Mouse (Mus musculus) liver, embryonic 16.5 days (tissue): ENCODE results near the gene Cic. TPM values are rescaled to one million over a fixed set of nuclear protein-coding genes. Genes with fewer than 3 reads are reported as not detected.

Source experiments
- ATAC-seq: fragments of 200-750 bp; cut with Nextera tagmentation; 2 replicates; pipeline ENCODE4 v1.8.0; 2017; ENCODE audit warnings: low read depth, mild to moderate bottlenecking, moderate number of reproducible peaks, moderate library complexity
- H3K27ac ChIP-seq: fragments of 300-500 bp; sonication (generic); 2 replicates; pipeline ENCODE4 v1.5.1; 2014; ENCODE audit warnings: mild to moderate bottlenecking, low read length
- H3K27me3 ChIP-seq: fragments of 300-500 bp; sonication (generic); 2 replicates; pipeline ENCODE4 v1.6.1; 2014; ENCODE audit warnings: low read depth, low read length, mixed read lengths; ENCODE audit not compliant: control insufficient read depth, insufficient read depth
- H3K36me3 ChIP-seq: fragments of 300-500 bp; sonication (generic); 2 replicates; pipeline ENCODE4 v1.6.1; 2014; ENCODE audit warnings: mild to moderate bottlenecking; ENCODE audit not compliant: control insufficient read depth, insufficient read depth
- H3K4me1 ChIP-seq: fragments of 300-500 bp; sonication (generic); 2 replicates; pipeline ENCODE4 v1.6.1; 2014; ENCODE audit warnings: low read depth, low read length, mixed read lengths; ENCODE audit not compliant: control insufficient read depth
- H3K4me2 ChIP-seq: fragments of 300-500 bp; sonication (generic); 2 replicates; pipeline ENCODE4 v1.6.1; 2014; ENCODE audit warnings: low read depth, low read length, mixed read lengths
- H3K4me3 ChIP-seq: fragments of 300-500 bp; sonication (generic); 2 replicates; pipeline ENCODE4 v1.5.1; 2014; ENCODE audit warnings: low read depth, mild to moderate bottlenecking, low read length
- H3K9ac ChIP-seq: fragments of 300-500 bp; sonication (generic); 2 replicates; pipeline ENCODE4 v1.6.1; 2014; ENCODE audit warnings: low read depth, low read length
- H3K9me3 ChIP-seq: fragments of 300-500 bp; sonication (generic); replicated peaks from 2 replicates; pipeline ENCODE4 v1.6.1; 2016; ENCODE audit warnings: low read length; ENCODE audit not compliant: control insufficient read depth
- WGBS: fragments of 180-500 bp; shearing (Covaris S2); extraction: QIAGEN DNeasy Blood & Tissue Kit; methylation state at CpG from one replicate; pipeline ENCODE4 v1.1.7; 2014; ENCODE audit not compliant: insufficient replicate concordance; 5-methylcytosine and 5-hydroxymethylcytosine counted together
- microRNA-seq: library from miRNA; unstranded; fragments of <30 nt; microRNA quantifications from one replicate; pipeline ENCODE4, GENCODE M21; 2016
- polyA plus RNA-seq: library from polyadenylated mRNA; unstranded; fragments of >200 nt; fragmentation: Nextera tagmentation; extraction: Ambion mirVana; gene quantifications from 2 replicates; pipeline ENCODE4 v1.2.1, GENCODE M21; 2015

Cic gene
- polyA plus RNA-seq, 1 experiment from 2014 or later = 9.5 TPM

DNA sequence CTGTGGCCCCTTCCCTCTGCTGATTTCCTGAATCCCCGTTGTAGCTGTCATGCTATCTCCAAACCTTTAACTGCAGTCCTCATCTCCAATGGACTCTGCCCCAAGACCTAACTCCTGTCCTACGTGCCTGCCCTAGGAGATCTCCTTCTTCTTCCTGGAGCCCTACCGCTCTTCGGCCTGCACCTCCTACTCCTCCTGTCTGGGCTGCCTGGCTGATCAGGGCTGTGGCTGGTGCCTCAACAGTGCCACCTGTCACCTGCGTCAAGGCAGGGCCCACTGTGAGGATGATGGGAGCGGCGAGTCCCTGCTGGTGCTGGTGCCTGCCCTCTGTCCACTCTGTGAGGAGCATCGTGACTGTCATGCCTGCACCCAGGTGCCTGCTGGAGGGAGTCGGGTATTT lies 71.8 kb downstream of the Cic start:
- 74% methylated on average over 9 of the region's 9 CpGs for WGBS
- ATAC-seq = no peak
- no peaks in the 10 kb centered on the region for H3K4me1 ChIP-seq
- H3K36me3 ChIP-seq = no peaks in the 10 kb centered on the region
- no peak overlapping the region for H3K4me3 ChIP-seq
- no peak overlapping the region for H3K4me2 ChIP-seq
- no peaks in the 10 kb centered on the region for H3K27me3 ChIP-seq
- H3K9ac ChIP-seq = no peak overlapping the region
- no peak overlapping the region for H3K27ac ChIP-seq
- no peaks in the 10 kb centered on the region for H3K9me3 ChIP-seq

DNA sequence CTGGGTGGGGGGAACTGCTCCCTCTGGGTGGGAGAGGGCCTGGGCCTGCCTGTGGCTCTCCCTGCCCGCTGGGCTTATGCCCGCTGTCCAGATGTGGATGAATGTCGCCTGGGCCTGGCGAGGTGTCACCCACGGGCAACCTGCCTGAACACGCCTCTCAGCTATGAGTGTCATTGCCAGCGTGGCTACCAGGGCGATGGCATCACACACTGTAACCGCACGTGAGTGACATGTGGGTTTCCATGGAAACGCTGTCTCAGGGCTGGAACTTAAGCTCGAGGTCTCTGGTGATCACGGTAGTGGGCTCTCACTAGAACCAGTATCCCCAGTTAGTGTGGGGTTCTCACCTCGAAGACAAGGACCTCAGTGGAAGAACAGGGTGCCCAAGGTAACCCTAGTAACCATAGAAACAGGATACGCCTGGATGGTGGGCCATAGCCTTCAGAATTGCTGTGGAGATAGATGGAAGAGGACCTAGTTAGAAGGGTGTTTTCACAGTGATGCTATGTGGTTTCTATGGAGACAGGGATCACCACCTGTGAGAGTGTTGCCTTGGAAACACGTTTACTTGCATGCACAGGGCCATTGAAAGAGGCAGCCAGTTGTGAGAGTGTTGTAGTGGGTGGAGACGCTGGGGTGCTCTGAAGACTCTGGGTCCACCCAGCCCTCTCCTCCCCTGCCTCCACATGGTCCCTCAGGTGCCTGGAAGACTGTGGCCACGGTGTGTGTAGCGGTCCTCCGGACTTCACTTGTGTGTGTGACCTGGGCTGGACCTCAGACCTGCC lies 73.7 kb downstream of the Cic start:
- H3K4me2 ChIP-seq = no peak overlapping the region
- no peak for ATAC-seq
- H3K27ac ChIP-seq = no peak overlapping the region
- no peaks in the 10 kb centered on the region for H3K4me1 ChIP-seq
- no peaks in the 10 kb centered on the region for H3K27me3 ChIP-seq
- H3K36me3 ChIP-seq = no peaks in the 10 kb centered on the region
- no peaks in the 10 kb centered on the region for H3K9me3 ChIP-seq
- H3K4me3 ChIP-seq = no peak overlapping the region
- H3K9ac ChIP-seq = no peak overlapping the region
- 65% methylated on average over 20 of the region's 20 CpGs for whole genome bisulfite sequencing

Small RNAs within 50 kb of the gene (microRNA-seq; reads per million reads assigned to microRNA genes)
- gene Mir7048 = 0.74 reads per million

Other genes with a start within 250 kb of the Cic start
- gene Grik5, start 195.4 kb upstream of the Cic start, polyA plus RNA-seq = 0.76 and 0.92 TPM in 2 replicates
- gene Zfp574, start 195.1 kb upstream of the Cic start, polyA plus RNA-seq = 8.1 and 10.4 TPM in 2 replicates
- 0.99 and 1.7 TPM in 2 replicates for gene Pou2f2, start 88.0 kb upstream of the Cic start, polyA plus RNA-seq
- 29.2 and 31.9 TPM in 2 replicates for gene Dedd2, start 47.1 kb upstream of the Cic start, polyA plus RNA-seq
- gene Zfp526, start 46.3 kb upstream of the Cic start, polyA plus RNA-seq = 1.6 and 1.9 TPM in 2 replicates
- gene Gsk3a, start 29.9 kb upstream of the Cic start, polyA plus RNA-seq = 4.0 and 5.3 TPM in 2 replicates
- 3.4 and 3.6 TPM in 2 replicates for gene Erf, start 16.9 kb upstream of the Cic start, polyA plus RNA-seq
- gene Pafah1b3, start 30.3 kb downstream of the Cic start, polyA plus RNA-seq = 25.6 and 26.2 TPM in 2 replicates
- 0.09 TPM in 1 of 2 replicates, not detected in the other for gene Prr19, start 33.7 kb downstream of the Cic start, polyA plus RNA-seq
- gene Tmem145, start 38.4 kb downstream of the Cic start, polyA plus RNA-seq = 0.07 TPM in 1 of 2 replicates, not detected in the other
- gene Megf8, start 49.5 kb downstream of the Cic start, polyA plus RNA-seq = 0.78 and 0.90 TPM in 2 replicates
- gene Cnfn, start 102.0 kb downstream of the Cic start, polyA plus RNA-seq = not detected in 2 replicates
- 3.4 and 3.8 TPM in 2 replicates for gene Lipe, start 131.0 kb downstream of the Cic start, polyA plus RNA-seq
- 0.15 TPM in 1 of 2 replicates, not detected in the other for gene Cxcl17, start 145.2 kb downstream of the Cic start, polyA plus RNA-seq
- gene Ceacam1, start 209.9 kb downstream of the Cic start, polyA plus RNA-seq = 15.0 and 19.6 TPM in 2 replicates